Mouse (Mus musculus): ENCODE measurements around the gene Noc2l.

DNA sequence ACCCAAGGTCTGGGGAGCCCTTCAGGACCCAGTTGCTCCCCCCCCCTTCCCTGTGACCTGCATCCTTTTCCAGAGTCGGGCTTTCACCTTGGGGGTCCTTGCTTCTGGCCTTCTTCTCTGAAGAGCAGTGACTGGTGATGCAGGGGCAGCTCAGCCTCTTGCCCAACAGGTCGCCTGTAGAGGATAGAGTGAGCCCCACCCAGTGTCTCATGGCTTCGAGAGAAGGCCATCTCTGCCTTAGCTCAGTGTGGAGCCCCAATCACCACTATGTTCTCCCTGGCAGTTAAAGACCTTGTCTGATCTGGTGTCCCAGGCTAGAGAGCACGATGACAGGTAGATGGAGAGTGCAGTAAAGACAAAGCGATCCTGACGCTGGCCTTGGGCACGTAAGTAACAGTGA, 16.3 kb downstream of the Noc2l start:
- no peak for TF ChIP-seq CTCF (IDR thresholded peaks at IDR 0.05; ENCODE audit: insufficient read depth, low read length)
- TF ChIP-seq POLR2A (IDR thresholded peaks at IDR 0.05; ENCODE audit: borderline replicate concordance, extremely low read depth, low read depth, low read length): no peak

Data from lung, adult 2 months (tissue).